40 mouse cellular contexts compared by ENCODE assay signal in the genomic region with DNA sequence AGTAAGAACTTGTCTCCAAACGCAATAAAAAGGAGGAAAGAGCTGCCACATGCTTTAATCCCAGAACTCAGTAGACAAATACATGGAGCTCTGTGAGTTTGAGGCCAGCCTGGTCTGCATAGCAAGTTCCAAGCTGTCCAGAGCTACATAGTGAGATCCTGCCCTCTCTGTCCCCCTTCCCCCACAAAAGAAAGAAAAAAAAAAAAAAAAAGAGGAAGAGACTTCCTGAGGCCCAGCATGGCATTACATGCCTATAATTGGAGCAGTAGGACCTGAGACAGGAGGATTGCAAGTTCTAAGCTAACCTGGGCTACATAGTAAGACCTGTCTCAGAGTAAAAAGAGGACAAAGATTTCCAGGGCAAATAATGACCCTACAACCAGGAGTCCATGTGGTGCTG. TPM values are rescaled to one million over a fixed set of nuclear protein-coding genes. Genes with fewer than 3 reads are reported as not detected.
"Had no signal": no experiment of that assay in that cellular context is flagged by ENCODE, and none has a peak within 500 bp of the region (broad histone marks: within the 10 kb centered on the region; RNA-seq: fewer than 3 reads in every experiment).

No protein-coding gene starts in this region.

- DNase-seq: left cerebral cortex, postnatal 4 days; liver; liver, embryonic 13.5 days; lung, adult 18-20 months; lung, adult 2 months; lung, embryonic 14.5 days; lung, postnatal 10 days; lung, postnatal 14 days; lung, postnatal 36 days; lung, postnatal 4 days; midbrain, embryonic 14.5 days had no signal

- H3K27ac ChIP-seq: limb, embryonic 10.5 days; limb, embryonic 12.5 days; limb, embryonic 13.5 days; limb, embryonic 15.5 days; liver, embryonic 14.5 days; liver, embryonic 15.5 days; lung, embryonic 15.5 days; macrophage; midbrain, embryonic 10.5 days; midbrain, embryonic 12.5 days; midbrain, embryonic 13.5 days; midbrain, embryonic 15.5 days; neural tube, embryonic 12.5 days; neural tube, embryonic 13.5 days had no signal

- H3K27me3 ChIP-seq: limb, embryonic 12.5 days; limb, embryonic 13.5 days; limb, embryonic 15.5 days; liver, embryonic 13.5 days; liver, embryonic 15.5 days; lung, embryonic 15.5 days; megakaryocyte, embryonic 14.5 days; neural tube, embryonic 12.5 days; neural tube, embryonic 13.5 days had no signal

- H3K4me1 ChIP-seq: limb, embryonic 10.5 days; limb, embryonic 12.5 days; limb, embryonic 13.5 days; limb, embryonic 15.5 days; lung, embryonic 15.5 days; midbrain, embryonic 10.5 days; midbrain, embryonic 12.5 days; midbrain, embryonic 13.5 days; midbrain, embryonic 15.5 days; neural tube, embryonic 12.5 days; neural tube, embryonic 13.5 days had no signal

- H3K4me3 ChIP-seq: limb, embryonic 10.5 days; limb, embryonic 12.5 days; limb, embryonic 13.5 days; limb, embryonic 15.5 days; liver, embryonic 13.5 days; liver, embryonic 15.5 days; lung, embryonic 15.5 days; megakaryocyte, embryonic 14.5 days; midbrain, embryonic 10.5 days; midbrain, embryonic 12.5 days; midbrain, embryonic 13.5 days; midbrain, embryonic 15.5 days; myocyte; neural tube, embryonic 12.5 days; neural tube, embryonic 13.5 days had no signal

- H3K9ac ChIP-seq: limb, embryonic 12.5 days; limb, embryonic 13.5 days; limb, embryonic 15.5 days; liver, embryonic 13.5 days; liver, embryonic 14.5 days; liver, embryonic 15.5 days; lung, embryonic 14.5 days; lung, embryonic 15.5 days; midbrain, embryonic 12.5 days; midbrain, embryonic 13.5 days; midbrain, embryonic 15.5 days; neural tube, embryonic 12.5 days; neural tube, embryonic 13.5 days had no signal

- ATAC-seq: lung, postnatal 0 days; midbrain, embryonic 13.5 days; midbrain, embryonic 15.5 days; midbrain, embryonic 16.5 days had no signal

- H3K9me3 ChIP-seq: limb, embryonic 10.5 days; limb, embryonic 12.5 days; limb, embryonic 13.5 days; limb, embryonic 15.5 days; liver, embryonic 13.5 days; liver, embryonic 15.5 days; lung, embryonic 15.5 days; megakaryocyte, embryonic 14.5 days; midbrain, embryonic 10.5 days; midbrain, embryonic 12.5 days; midbrain, embryonic 13.5 days; midbrain, embryonic 15.5 days; neural tube, embryonic 12.5 days; neural tube, embryonic 13.5 days had no signal

- H3K4me2 ChIP-seq: limb, embryonic 12.5 days; limb, embryonic 13.5 days; limb, embryonic 15.5 days; liver, embryonic 11.5 days; liver, embryonic 13.5 days; liver, embryonic 15.5 days; lung, embryonic 14.5 days; lung, embryonic 15.5 days; midbrain, embryonic 11.5 days; midbrain, embryonic 12.5 days; midbrain, embryonic 13.5 days; midbrain, embryonic 15.5 days; neural tube, embryonic 12.5 days; neural tube, embryonic 13.5 days had no signal

RNA-seq across cellular contexts. Expression of a gene that starts 26.2 kb away (rescaled TPM):
- total RNA-seq: megakaryocyte-erythroid progenitor cell, adult 5-6 weeks; monocyte, adult 5-6 weeks had no signal
- polyA plus RNA-seq: macrophage had no signal

RNA-seq across cellular contexts. Expression of a gene that starts 56.9 kb away (rescaled TPM):
- total RNA-seq: left cerebral cortex, postnatal 14 days; left cerebral cortex, postnatal 25 days; left cerebral cortex, postnatal 36 days; liver, adult 2 months; megakaryocyte progenitor cell, adult 5-6 weeks; megakaryocyte-erythroid progenitor cell, adult 5-6 weeks; monocyte, adult 5-6 weeks had no signal
- polyA plus RNA-seq: limb, embryonic 10.5 days; limb, embryonic 11.5 days; limb, embryonic 12.5 days; limb, embryonic 13.5 days; limb, embryonic 15.5 days; liver, embryonic 11.5 days; liver, embryonic 13.5 days; liver, embryonic 14.5 days; lung, embryonic 14.5 days; midbrain, embryonic 10.5 days; midbrain, embryonic 11.5 days; midbrain, embryonic 12.5 days; midbrain, embryonic 13.5 days; midbrain, embryonic 14.5 days; midbrain, embryonic 15.5 days; neural tube, embryonic 11.5 days; neural tube, embryonic 12.5 days; neural tube, embryonic 13.5 days had no signal
